Mouse (Mus musculus) urinary bladder, postnatal 10 days (tissue): ENCODE measurements around the gene Foxp1.

Experiments
- DNase-seq: peaks from one replicate; pipeline ENCODE4 v3.0.0; 2022; ENCODE audit warnings: low spot score

Gene Foxp1

GRCm38 (mm10) chr6:99131815-99132214 is 390.7 kb downstream of the Foxp1 start:
- DNase-seq = no peak

GRCm38 (mm10) chr6:99130758-99131410 is 391.6 kb downstream of the Foxp1 start:
- DNase-seq = no peak

- DNase-seq = no peak
Observed at GRCm38 (mm10) chr6:99126717-99127116, 395.8 kb downstream of the Foxp1 start.

- no peak for DNase-seq
Observed at GRCm38 (mm10) chr6:99120776-99121766, 401.4 kb downstream of the Foxp1 start.

- DNase-seq = no peak
Observed at GRCm38 (mm10) chr6:99118534-99118933, 404.0 kb downstream of the Foxp1 start.

GRCm38 (mm10) chr6:99117411-99117810 is 405.1 kb downstream of the Foxp1 start:
- no peak for DNase-seq

- DNase-seq = no peak
Observed at GRCm38 (mm10) chr6:99111856-99112255, 410.7 kb downstream of the Foxp1 start.

GRCm38 (mm10) chr6:99108417-99108816 is 414.1 kb downstream of the Foxp1 start:
- DNase-seq = no peak

- DNase-seq = no peak
Observed at GRCm38 (mm10) chr6:99107674-99108073, 414.8 kb downstream of the Foxp1 start.

GRCm38 (mm10) chr6:99107081-99107482 is 415.4 kb downstream of the Foxp1 start:
- no peak for DNase-seq

- no peak for DNase-seq
Observed at GRCm38 (mm10) chr6:99105979-99106378, 416.5 kb downstream of the Foxp1 start.

- DNase-seq = no peak
Observed at GRCm38 (mm10) chr6:99104446-99104845, 418.1 kb downstream of the Foxp1 start.

- no peak for DNase-seq
Observed at GRCm38 (mm10) chr6:99103911-99104310, 418.6 kb downstream of the Foxp1 start.

GRCm38 (mm10) chr6:99101489-99101908 is 421.0 kb downstream of the Foxp1 start:
- DNase-seq = no peak

- DNase-seq = no peak
Observed at GRCm38 (mm10) chr6:99100331-99100730, 422.2 kb downstream of the Foxp1 start.

GRCm38 (mm10) chr6:99099781-99100180 is 422.7 kb downstream of the Foxp1 start:
- DNase-seq = no peak

GRCm38 (mm10) chr6:99097191-99097590 is 425.3 kb downstream of the Foxp1 start:
- DNase-seq = no peak

- no peak for DNase-seq
Observed at GRCm38 (mm10) chr6:99096776-99097166, 425.8 kb downstream of the Foxp1 start.

GRCm38 (mm10) chr6:99096105-99096775 is 426.3 kb downstream of the Foxp1 start:
- no peak for DNase-seq

- no peak for DNase-seq
Observed at GRCm38 (mm10) chr6:99095185-99096104, 427.1 kb downstream of the Foxp1 start.

GRCm38 (mm10) chr6:99094339-99094989 is 428.1 kb downstream of the Foxp1 start:
- DNase-seq = no peak
